Mouse (Mus musculus): Measurements from ENCODE around the gene Spem2. TPM values are rescaled to one million over a fixed set of nuclear protein-coding genes. Genes with fewer than 3 reads are reported as not detected.

The Spem2 gene
- polyA plus RNA-seq, 1 experiment from 2014 or later = not detected

- peaks cover 46% of the 10 kb centered on the region for H3K36me3 ChIP-seq
- no peak for ATAC-seq (ENCODE audit: low read depth)
- H3K9me3 ChIP-seq = no peaks in the 10 kb centered on the region
- peaks cover 47% of the 10 kb centered on the region for H3K4me1 ChIP-seq (replicated peaks)
- no peaks in the 10 kb centered on the region for H3K27me3 ChIP-seq
- H3K4me3 ChIP-seq = peak overlapping the region; percentile 93
- H3K9ac ChIP-seq = peak overlapping the region; percentile 97
- peak overlapping the region; percentile 98; the same call in 1 of the 2 replicates for H3K27ac ChIP-seq (replicated peaks)
- 50% methylated on average over 8 of the region's 8 CpGs for WGBS
- H3K4me2 ChIP-seq = peak overlapping the region; percentile 99
Observed at GRCm38 (mm10) chr11:69833554-69833953, 15.3 kb upstream of the Spem2 start.

- no peaks in the 10 kb centered on the region for H3K9me3 ChIP-seq
- no peaks in the 10 kb centered on the region for H3K27me3 ChIP-seq
- 55% methylated on average over 5 of the region's 5 CpGs for WGBS
- H3K27ac ChIP-seq (replicated peaks) = no peak overlapping the region
- no peak for ATAC-seq (ENCODE audit: low read depth)
- peaks cover 93% of the 10 kb centered on the region for H3K36me3 ChIP-seq
- H3K4me3 ChIP-seq = no peak overlapping the region
- H3K4me2 ChIP-seq = no peak overlapping the region
- H3K9ac ChIP-seq = no peak overlapping the region
- peaks cover 24% of the 10 kb centered on the region for H3K4me1 ChIP-seq (replicated peaks)
Observed at GRCm38 (mm10) chr11:69828832-69829231, 10.6 kb upstream of the Spem2 start.

- WGBS = 65% methylated on average over 2 of the region's 2 CpGs
- ATAC-seq (ENCODE audit: low read depth) = no peak
- Histone ChIP-seq H3K9me3 (no peaks in the 10 kb centered on the region), H3K4me1 (replicated peaks) (no peaks in the 10 kb centered on the region), H3K27me3 (no peaks in the 10 kb centered on the region), H3K27ac (replicated peaks) (no peak overlapping the region), H3K4me2 (no peak overlapping the region), H3K36me3 (peaks cover 50% of the 10 kb centered on the region), H3K4me3 (no peak overlapping the region), H3K9ac (no peak overlapping the region)
Observed at GRCm38 (mm10) chr11:69823456-69823855, 5.2 kb upstream of the Spem2 start.

DNA sequence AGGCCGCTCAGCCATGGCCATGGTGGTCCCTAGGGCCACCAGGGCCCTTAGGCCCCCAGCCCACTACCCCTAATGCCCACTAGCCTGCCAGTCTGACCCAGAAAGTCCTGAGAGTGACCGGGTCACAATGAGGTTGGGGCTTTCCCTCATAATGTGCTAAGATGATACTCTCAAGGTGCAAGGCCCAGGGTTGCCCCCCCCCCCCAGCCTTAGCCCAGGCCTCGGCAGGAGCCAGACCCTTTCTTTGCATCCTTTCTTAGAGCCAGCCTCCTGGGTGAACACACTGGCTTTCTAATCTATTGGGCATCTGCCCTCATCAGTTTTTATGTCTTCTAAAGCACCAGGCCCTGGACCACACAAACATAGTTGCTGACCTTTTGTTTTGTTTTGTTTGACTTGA lies 3.8 kb upstream of the Spem2 start, which contains the start of gene Spem1:
Spem1 (minus strand) TSS at position 101 of the 400 bp plus-strand sequence.
- Histone ChIP-seq H3K4me3 (no peak within 1 kb of the TSS), H3K27me3 (no peaks in the 10 kb centered on the region), H3K27ac (replicated peaks) (no peak within 1 kb of the TSS), H3K36me3 (peaks cover 36% of the 10 kb centered on the region), H3K4me2 (no peak within 1 kb of the TSS), H3K4me1 (replicated peaks) (no peaks in the 10 kb centered on the region), H3K9me3 (peaks cover 6% of the 10 kb centered on the region; the same call in 1 of the 2 replicates), H3K9ac (no peak within 1 kb of the TSS)
- ATAC-seq (ENCODE audit: low read depth) = no peak
- WGBS = 89% methylated on average over 3 of the region's 3 CpGs

DNA sequence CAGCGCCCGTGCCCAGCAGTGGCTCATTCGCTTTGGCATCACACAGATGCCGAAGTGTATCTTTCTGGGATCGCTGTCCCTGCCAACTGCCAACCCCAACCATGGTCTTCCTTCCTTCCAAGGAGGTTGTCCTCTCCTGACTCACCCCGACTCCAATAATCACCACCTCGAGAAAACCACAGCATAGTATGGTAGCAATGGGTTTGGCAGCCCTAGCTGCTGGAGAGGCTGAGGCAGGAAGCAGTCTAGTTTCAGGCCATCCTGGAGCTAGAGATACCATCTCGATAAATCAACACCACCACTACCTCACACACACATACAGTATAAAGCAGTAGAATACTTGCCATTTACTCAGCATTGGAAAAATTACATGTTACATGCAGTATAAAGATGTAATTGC lies 606 bp upstream of the Spem2 start:
- no peak for ATAC-seq (ENCODE audit: low read depth)
- Histone ChIP-seq H3K27ac (replicated peaks) (no peak overlapping the region), H3K4me1 (replicated peaks) (no peaks in the 10 kb centered on the region), H3K4me2 (no peak overlapping the region), H3K9ac (no peak overlapping the region), H3K27me3 (no peaks in the 10 kb centered on the region), H3K9me3 (peaks cover 6% of the 10 kb centered on the region; the same call in 1 of the 2 replicates), H3K4me3 (no peak overlapping the region), H3K36me3 (peaks cover 5% of the 10 kb centered on the region; the same call in 1 of the 2 replicates)
- WGBS = 89% methylated on average over 8 of the region's 8 CpGs

DNA sequence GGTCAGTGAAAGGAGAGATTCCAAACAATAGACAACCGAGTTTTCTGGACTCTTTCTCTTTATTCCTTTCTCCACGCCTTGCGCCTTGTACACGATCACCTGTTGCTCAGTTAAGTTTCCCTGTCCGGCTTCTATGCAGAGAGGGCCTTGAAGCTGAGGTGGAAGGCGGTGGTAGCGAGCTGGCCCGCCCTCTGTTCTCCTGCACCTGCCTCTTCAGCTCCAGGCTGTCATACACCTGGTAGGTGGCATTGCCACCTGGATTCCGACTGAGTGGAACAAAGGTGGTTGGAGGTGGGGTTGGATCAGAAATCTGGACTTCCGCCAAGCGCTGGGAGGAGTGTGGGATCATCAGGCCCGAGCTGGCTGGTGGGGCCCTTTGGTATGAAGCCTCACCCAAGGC lies 1.7 kb downstream of the Spem2 start:
- H3K9ac ChIP-seq = no peak overlapping the region
- peaks cover 6% of the 10 kb centered on the region; the same call in 1 of the 2 replicates for H3K9me3 ChIP-seq
- no peak overlapping the region for H3K27ac ChIP-seq (replicated peaks)
- ATAC-seq (ENCODE audit: low read depth) = no peak
- no peaks in the 10 kb centered on the region for H3K27me3 ChIP-seq
- H3K4me3 ChIP-seq = no peak overlapping the region
- H3K36me3 ChIP-seq = no peaks in the 10 kb centered on the region
- 91% methylated on average over 12 of the region's 12 CpGs for WGBS
- H3K4me1 ChIP-seq (replicated peaks) = no peaks in the 10 kb centered on the region
- H3K4me2 ChIP-seq = no peak overlapping the region

- Histone ChIP-seq H3K9ac (no peak within 1 kb of the TSS), H3K4me2 (no peak within 1 kb of the TSS), H3K27me3 (no peaks in the 10 kb centered on the region), H3K27ac (replicated peaks) (no peak within 1 kb of the TSS), H3K4me3 (no peak within 1 kb of the TSS), H3K4me1 (replicated peaks) (no peaks in the 10 kb centered on the region), H3K36me3 (no peaks in the 10 kb centered on the region), H3K9me3 (peaks cover 6% of the 10 kb centered on the region; the same call in 1 of the 2 replicates)
- no peak for ATAC-seq (ENCODE audit: low read depth)
- WGBS = 65% methylated on average over 10 of the region's 10 CpGs
Observed at GRCm38 (mm10) chr11:69815155-69815554, 3.1 kb downstream of the Spem2 start, which contains the start of gene Gm39566. Gene Gm39566, minus strand, starts transcription at chr11:69815298.

DNA sequence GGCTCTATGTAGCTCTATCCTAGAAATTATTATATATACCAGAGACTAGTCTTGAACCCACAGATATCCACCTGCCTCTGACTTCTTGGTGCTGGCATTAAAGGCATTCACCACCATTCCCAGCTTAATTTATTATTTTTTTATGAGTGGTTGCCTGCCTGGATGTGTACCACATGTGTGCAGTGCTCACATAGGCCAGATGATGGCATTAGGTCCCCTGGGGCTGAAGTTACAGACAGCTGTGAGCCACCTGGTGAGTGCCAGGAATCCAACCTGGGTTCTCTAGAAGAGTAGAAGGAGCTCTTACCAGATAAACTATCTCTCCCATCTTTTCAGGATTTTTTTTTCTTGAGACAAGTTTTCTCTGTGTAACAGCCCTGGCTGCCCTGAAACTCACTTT lies 8.0 kb downstream of the Spem2 start:
- H3K27me3 ChIP-seq = peaks cover 24% of the 10 kb centered on the region

GRCm38 (mm10) chr11:69807641-69808040 lies 10.6 kb downstream of the Spem2 start:
- Histone ChIP-seq H3K27me3 (peaks cover 38% of the 10 kb centered on the region), H3K9me3 (no peaks in the 10 kb centered on the region), H3K27ac (replicated peaks) (no peak overlapping the region), H3K36me3 (no peaks in the 10 kb centered on the region), H3K9ac (no peak overlapping the region), H3K4me2 (no peak overlapping the region), H3K4me1 (replicated peaks) (peaks cover 29% of the 10 kb centered on the region), H3K4me3 (no peak overlapping the region)
- 76% methylated on average over 2 of the region's 2 CpGs for WGBS
- no peak for ATAC-seq (ENCODE audit: low read depth)

More for the DNA sequence above, 8.0 kb downstream of the Spem2 start:
- peaks cover 3% of the 10 kb centered on the region; the same call in 1 of the 2 replicates for H3K4me1 ChIP-seq (replicated peaks)
- no peaks in the 10 kb centered on the region for H3K9me3 ChIP-seq
- H3K36me3 ChIP-seq = no peaks in the 10 kb centered on the region
- no peak overlapping the region for H3K4me3 ChIP-seq
- ATAC-seq (ENCODE audit: low read depth) = no peak
- no peak overlapping the region for H3K27ac ChIP-seq (replicated peaks)
- no peak overlapping the region for H3K4me2 ChIP-seq
- H3K9ac ChIP-seq = no peak overlapping the region

- no peaks in the 10 kb centered on the region for H3K9me3 ChIP-seq
- no peak overlapping the region for H3K9ac ChIP-seq
- H3K4me3 ChIP-seq = no peak overlapping the region
- no peaks in the 10 kb centered on the region for H3K36me3 ChIP-seq
- no peak overlapping the region for H3K4me2 ChIP-seq
- no peak for ATAC-seq (ENCODE audit: low read depth)
- H3K27ac ChIP-seq (replicated peaks) = no peak overlapping the region
- 87% methylated on average over 4 of the region's 4 CpGs for WGBS
- H3K27me3 ChIP-seq = peaks cover 42% of the 10 kb centered on the region
- H3K4me1 ChIP-seq (replicated peaks) = peaks cover 41% of the 10 kb centered on the region
Observed at GRCm38 (mm10) chr11:69806378-69806777, 11.9 kb downstream of the Spem2 start.

GRCm38 (mm10) chr11:69804972-69805909 lies 13.0 kb downstream of the Spem2 start, which contains the start of gene Tmem102:
Gene Tmem102, minus strand, starts transcription at chr11:69805624.
- Histone ChIP-seq H3K9ac (peak within 1 kb of the TSS; percentile 6; the same call in 1 of the 2 replicates), H3K4me2 (peak within 1 kb of the TSS; percentile 96), H3K4me1 (replicated peaks) (peaks cover 51% of the 10 kb centered on the region), H3K27ac (replicated peaks) (no peak within 1 kb of the TSS), H3K9me3 (no peaks in the 10 kb centered on the region), H3K36me3 (no peaks in the 10 kb centered on the region), H3K4me3 (peak within 1 kb of the TSS; percentile 60), H3K27me3 (peaks cover 42% of the 10 kb centered on the region)
- ATAC-seq (ENCODE audit: low read depth) = no peak
- 5% methylated on average over 29 of the region's 29 CpGs for WGBS

- Histone ChIP-seq H3K4me3 (peak overlapping the region; percentile 60), H3K27me3 (peaks cover 42% of the 10 kb centered on the region), H3K9ac (peak overlapping the region; percentile 6; the same call in 1 of the 2 replicates), H3K27ac (replicated peaks) (no peak overlapping the region), H3K36me3 (no peaks in the 10 kb centered on the region), H3K9me3 (no peaks in the 10 kb centered on the region), H3K4me1 (replicated peaks) (peaks cover 57% of the 10 kb centered on the region), H3K4me2 (peak overlapping the region; percentile 96)
- WGBS = 5% methylated on average over 12 of the region's 12 CpGs
- no peak for ATAC-seq (ENCODE audit: low read depth)
Observed at GRCm38 (mm10) chr11:69804652-69804940, 13.7 kb downstream of the Spem2 start.
